Mouse (Mus musculus): ENCODE data around the gene Zfp46. TPM values are rescaled to one million over a fixed set of nuclear protein-coding genes. Genes with fewer than 3 reads are reported as not detected.

Zfp46 gene
- polyA plus RNA-seq, 1 experiment from 2014 or later = 5.5 TPM

DNA sequence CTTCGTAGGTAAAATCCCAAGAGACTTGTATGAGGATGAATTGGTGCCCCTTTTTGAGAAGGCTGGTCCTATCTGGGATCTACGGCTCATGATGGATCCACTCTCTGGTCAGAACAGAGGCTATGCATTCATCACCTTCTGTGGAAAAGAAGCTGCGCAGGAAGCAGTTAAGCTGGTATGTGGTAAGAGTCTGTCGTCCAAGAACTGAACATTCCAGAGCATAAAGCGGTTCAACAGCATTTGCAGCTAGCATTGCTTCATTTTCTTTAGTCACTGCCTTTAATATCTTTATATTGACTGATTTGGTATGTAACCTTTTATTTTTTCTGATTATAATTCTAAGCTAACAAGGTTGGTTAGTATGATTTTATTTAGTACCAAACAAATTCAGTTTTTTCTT is 42.8 kb downstream of the Zfp46 start:
- Histone ChIP-seq H3K9ac (no peak overlapping the region), H3K4me2 (no peak overlapping the region), H3K27me3 (replicated peaks) (no peaks in the 10 kb centered on the region), H3K27ac (no peak overlapping the region), H3K4me3 (no peak overlapping the region), H3K36me3 (peaks cover 86% of the 10 kb centered on the region), H3K4me1 (no peaks in the 10 kb centered on the region), H3K9me3 (replicated peaks) (no peaks in the 10 kb centered on the region)
- WGBS (ENCODE audit: insufficient replicate concordance) = 87% methylated on average over 5 of the region's 5 CpGs
- ATAC-seq = no peak

DNA sequence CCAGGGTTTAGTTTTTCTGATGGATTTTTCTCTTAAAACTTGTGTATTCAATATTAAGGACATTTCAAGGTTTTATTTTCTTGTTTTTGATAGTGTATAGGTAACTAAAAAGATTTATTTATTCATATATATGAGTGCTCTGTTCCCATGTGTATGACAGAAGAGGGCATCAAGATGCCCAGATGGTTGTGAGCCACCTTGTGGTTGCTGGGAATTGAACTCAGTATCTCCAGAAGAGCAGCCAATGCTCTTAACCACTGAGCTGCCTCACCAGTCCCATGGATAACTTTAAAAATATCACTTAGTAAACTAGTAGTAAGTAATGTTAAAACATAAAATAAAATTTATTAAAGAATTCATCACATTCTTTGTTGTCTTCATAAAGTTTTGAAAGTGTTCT is 43.6 kb downstream of the Zfp46 start:
- Histone ChIP-seq H3K36me3 (peaks cover 86% of the 10 kb centered on the region), H3K4me3 (no peak overlapping the region), H3K9me3 (replicated peaks) (no peaks in the 10 kb centered on the region), H3K27ac (no peak overlapping the region), H3K4me2 (no peak overlapping the region), H3K9ac (no peak overlapping the region), H3K4me1 (no peaks in the 10 kb centered on the region), H3K27me3 (replicated peaks) (no peaks in the 10 kb centered on the region)
- no peak for ATAC-seq

- WGBS (ENCODE audit: insufficient replicate concordance) = 88% methylated on average over 3 of the region's 3 CpGs
- H3K4me3 ChIP-seq = no peak overlapping the region
- no peak for ATAC-seq
These were observed 47.2 kb downstream of the Zfp46 start for GRCm38 (mm10) chr4:136331709-136332108.

DNA sequence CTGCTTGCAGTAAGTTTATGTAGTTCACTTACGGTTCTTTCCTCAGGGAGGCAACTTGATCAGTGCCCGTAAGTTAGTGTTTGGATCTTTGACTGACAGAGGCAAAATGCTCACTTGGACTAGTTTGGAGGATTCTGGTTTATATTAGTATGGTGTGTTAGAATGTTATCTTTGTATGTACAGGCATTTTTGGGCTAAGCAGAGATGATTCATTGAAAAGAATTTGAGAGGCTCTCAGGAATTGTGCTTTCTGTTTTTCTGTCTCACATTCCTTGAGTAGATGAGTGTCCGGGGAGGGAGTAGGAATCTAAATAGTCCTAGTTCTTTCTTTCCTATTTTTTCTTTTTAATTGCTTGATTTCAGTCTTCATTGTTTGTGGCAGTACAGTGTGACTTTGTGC is 48.7 kb downstream of the Zfp46 start:
- Histone ChIP-seq H3K9ac (no peak overlapping the region), H3K9me3 (replicated peaks) (no peaks in the 10 kb centered on the region), H3K4me3 (no peak overlapping the region), H3K4me1 (no peaks in the 10 kb centered on the region), H3K27ac (no peak overlapping the region), H3K4me2 (no peak overlapping the region), H3K36me3 (peaks cover 85% of the 10 kb centered on the region), H3K27me3 (replicated peaks) (no peaks in the 10 kb centered on the region)
- no peak for ATAC-seq
- 81% methylated on average over 3 of the region's 3 CpGs for WGBS (ENCODE audit: insufficient replicate concordance)

More at GRCm38 (mm10) chr4:136331709-136332108, 47.2 kb downstream of the Zfp46 start:
- Histone ChIP-seq H3K27me3 (replicated peaks) (no peaks in the 10 kb centered on the region), H3K4me2 (no peak overlapping the region), H3K36me3 (peaks cover 86% of the 10 kb centered on the region), H3K9me3 (replicated peaks) (no peaks in the 10 kb centered on the region), H3K9ac (no peak overlapping the region), H3K27ac (no peak overlapping the region), H3K4me1 (no peaks in the 10 kb centered on the region)

DNA sequence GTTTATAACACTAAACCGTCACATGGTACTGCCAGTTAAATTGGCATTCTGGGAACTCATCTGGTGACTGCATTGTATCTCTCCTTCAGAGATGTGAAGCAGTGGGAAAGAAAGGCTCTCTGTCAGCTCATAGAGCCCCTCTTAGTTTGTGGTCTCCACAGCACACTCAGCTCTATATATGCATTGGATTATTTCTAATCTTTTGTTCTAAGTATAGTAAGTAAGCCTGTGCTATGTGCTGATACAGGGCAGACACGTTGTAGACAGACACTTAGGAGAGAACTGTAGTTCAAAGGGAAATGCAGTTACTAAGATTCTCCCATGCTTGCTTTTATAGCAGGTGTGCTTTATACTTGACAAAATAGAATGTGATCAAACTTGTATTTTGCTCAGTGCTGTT is 50.6 kb downstream of the Zfp46 start:
- no peak overlapping the region for H3K4me3 ChIP-seq
- ATAC-seq = no peak
- H3K36me3 ChIP-seq = peaks cover 86% of the 10 kb centered on the region
- no peaks in the 10 kb centered on the region for H3K4me1 ChIP-seq
- WGBS (ENCODE audit: insufficient replicate concordance) = 66% methylated on average over 2 of the region's 2 CpGs
- no peak overlapping the region for H3K27ac ChIP-seq
- H3K4me2 ChIP-seq = no peak overlapping the region
- H3K27me3 ChIP-seq (replicated peaks) = no peaks in the 10 kb centered on the region
- no peak overlapping the region for H3K9ac ChIP-seq
- H3K9me3 ChIP-seq (replicated peaks) = no peaks in the 10 kb centered on the region

DNA sequence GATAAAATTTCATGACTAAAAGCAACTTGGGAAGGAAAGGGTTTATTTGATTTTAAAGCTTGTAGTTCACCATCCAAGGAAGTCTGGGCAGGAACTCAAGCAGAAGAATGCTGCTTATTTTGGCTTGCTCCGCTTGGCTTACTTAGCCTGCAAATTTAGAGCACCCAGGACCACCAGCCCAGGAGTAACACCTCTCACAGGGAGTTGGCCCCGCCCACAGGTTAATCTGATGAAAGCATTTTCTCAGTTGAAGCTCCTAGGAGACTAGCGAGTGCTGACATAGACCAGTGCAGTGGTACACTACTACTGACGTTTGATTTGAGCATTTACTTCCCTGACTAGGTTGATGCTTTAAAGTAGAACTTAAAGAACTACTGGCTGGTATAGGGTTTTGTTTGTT is 52.6 kb downstream of the Zfp46 start:
- no peaks in the 10 kb centered on the region for H3K4me1 ChIP-seq
- ATAC-seq = no peak
- H3K27ac ChIP-seq = no peak overlapping the region
- peaks cover 79% of the 10 kb centered on the region for H3K36me3 ChIP-seq
- H3K27me3 ChIP-seq (replicated peaks) = no peaks in the 10 kb centered on the region
- 68% methylated on average over 4 of the region's 4 CpGs for WGBS (ENCODE audit: insufficient replicate concordance)
- no peak overlapping the region for H3K4me3 ChIP-seq
- no peak overlapping the region for H3K9ac ChIP-seq
- H3K9me3 ChIP-seq (replicated peaks) = no peaks in the 10 kb centered on the region
- H3K4me2 ChIP-seq = no peak overlapping the region

Other genes starting within 250 kb of the Zfp46 start
- gene Rpl11, start 231.3 kb upstream of the Zfp46 start, polyA plus RNA-seq (2016; fragmentation: Nextera tagmentation; extraction: Ambion mirVana) = 350 and 362 TPM in 2 replicates
- gene Id3, start 141.2 kb upstream of the Zfp46 start, polyA plus RNA-seq (2016; fragmentation: Nextera tagmentation; extraction: Ambion mirVana) = 80.9 and 88.1 TPM in 2 replicates
- gene E2f2, start 112.3 kb upstream of the Zfp46 start, polyA plus RNA-seq (2016; fragmentation: Nextera tagmentation; extraction: Ambion mirVana) = 63.4 and 69.1 TPM in 2 replicates
- 1.5 and 1.9 TPM in 2 replicates for gene Asap3, start 78.3 kb upstream of the Zfp46 start, polyA plus RNA-seq (2016; fragmentation: Nextera tagmentation; extraction: Ambion mirVana)
- gene Tcea3, start 37.0 kb upstream of the Zfp46 start, polyA plus RNA-seq (2016; fragmentation: Nextera tagmentation; extraction: Ambion mirVana) = 9.8 and 11.1 TPM in 2 replicates
- gene Hnrnpr, start 26.3 kb downstream of the Zfp46 start, polyA plus RNA-seq (2016; fragmentation: Nextera tagmentation; extraction: Ambion mirVana) = 84.7 and 87.9 TPM in 2 replicates
- not detected in 2 replicates for gene Htr1d, start 138.8 kb downstream of the Zfp46 start, polyA plus RNA-seq (2016; fragmentation: Nextera tagmentation; extraction: Ambion mirVana)
- 0.10 TPM in 1 of 2 replicates, not detected in the other for gene 6030445D17Rik, start 177.6 kb downstream of the Zfp46 start, polyA plus RNA-seq (2016; fragmentation: Nextera tagmentation; extraction: Ambion mirVana)
- gene Luzp1, start 185.1 kb downstream of the Zfp46 start, polyA plus RNA-seq (2016; fragmentation: Nextera tagmentation; extraction: Ambion mirVana) = 25.6 and 25.7 TPM in 2 replicates